Mouse (Mus musculus) hindbrain, postnatal 0 days (tissue): Measurements from ENCODE around the gene Dnah5. TPM values are rescaled to one million over a fixed set of nuclear protein-coding genes. Genes with fewer than 3 reads are reported as not detected.

Source experiments
- ATAC-seq: fragments of 200-750 bp; cut with Nextera tagmentation; 2 replicates; pipeline ENCODE4 v1.8.0; 2017; ENCODE audit warnings: mild to moderate bottlenecking, moderate TSS enrichment, moderate library complexity
- DNase-seq: peaks from one replicate; pipeline ENCODE4 v3.0.0-alpha.2; 2015; ENCODE audit warnings: low spot score
- H3K27ac ChIP-seq: fragments of 300-500 bp; sonication (generic); 2 replicates; pipeline ENCODE4 v1.5.1; 2014; ENCODE audit warnings: mild to moderate bottlenecking
- H3K27me3 ChIP-seq: fragments of 300-500 bp; sonication (generic); 2 replicates; pipeline ENCODE4 v1.6.1; 2014; ENCODE audit warnings: low read length, mixed read lengths; ENCODE audit not compliant: insufficient read depth
- H3K36me3 ChIP-seq: fragments of 300-500 bp; sonication (generic); 2 replicates; pipeline ENCODE4 v1.6.1; 2014; ENCODE audit warnings: low read length, mixed read lengths; ENCODE audit not compliant: insufficient read depth
- H3K4me1 ChIP-seq: fragments of 300-500 bp; sonication (generic); 2 replicates; pipeline ENCODE4 v1.6.1; 2014; ENCODE audit warnings: antibody characterized with exemption, low read length, mixed read lengths; ENCODE audit not compliant: insufficient read depth
- H3K4me2 ChIP-seq: fragments of 300-500 bp; sonication (generic); 2 replicates; pipeline ENCODE4 v1.6.1; 2014; ENCODE audit warnings: low read depth, mild to moderate bottlenecking, low read length, moderate library complexity, mixed read lengths
- H3K4me3 ChIP-seq: fragments of 300-500 bp; sonication (generic); 2 replicates; pipeline ENCODE4 v1.5.1; 2014; ENCODE audit warnings: low read length
- H3K9ac ChIP-seq: fragments of 300-500 bp; sonication (generic); replicated peaks from 2 replicates; pipeline ENCODE4 v1.6.1; 2014; ENCODE audit warnings: mild to moderate bottlenecking, low read length, moderate library complexity, mixed read lengths
- H3K9me3 ChIP-seq: fragments of 300-500 bp; sonication (generic); 2 replicates; pipeline ENCODE4 v1.6.1; 2016; ENCODE audit warnings: low read length, mixed read lengths
- CTCF ChIP-seq: IDR thresholded peaks from 2 replicates; pipeline ENCODE4 v1.5.1; 2016; ENCODE audit warnings: antibody characterized with exemption, control low read depth, low read depth
- WGBS: fragments of 180-500 bp; shearing (Covaris S2); extraction: QIAGEN DNeasy Blood & Tissue Kit; methylation state at CpG from one replicate; pipeline ENCODE4 v1.1.7; 2014; 5-methylcytosine and 5-hydroxymethylcytosine counted together
- polyA plus RNA-seq: library from polyadenylated mRNA; unstranded; fragments of >200 nt; fragmentation: Nextera tagmentation; extraction: Ambion mirVana; gene quantifications from 2 replicates; pipeline ENCODE4 v1.2.1, GENCODE M21; 2015
- total RNA-seq: library from RNA; depleted of rRNA; stranded (reverse); fragments of >200 nt; gene quantifications from 2 replicates; pipeline ENCODE4 v1.2.3, GENCODE M21; 2014; rRNA removed

Gene Dnah5
- total and polyA plus RNA-seq, 2 experiments from 2014 or later, result 0.11 to 0.58 TPM

DNA sequence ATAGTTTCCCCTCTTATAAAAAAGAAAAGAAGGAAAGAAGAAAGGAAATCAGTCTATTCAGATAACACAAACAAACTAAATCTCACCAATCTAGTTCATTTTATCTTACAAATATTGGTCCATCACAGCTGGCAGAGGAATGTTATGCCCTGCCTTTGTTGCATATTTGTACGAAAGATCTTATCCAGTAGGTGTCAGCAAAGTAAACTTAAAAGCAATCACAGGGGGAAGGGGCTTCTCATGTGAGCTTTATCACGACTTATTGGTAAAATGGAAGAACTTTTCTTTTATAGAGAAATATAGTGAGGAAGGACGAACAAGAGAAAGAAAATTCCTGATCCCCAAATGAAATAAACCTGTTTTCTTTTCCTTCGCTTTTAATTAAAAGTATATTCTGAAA is 299.3 kb downstream of the Dnah5 start:
- no peak overlapping the region for H3K9ac ChIP-seq
- no peaks in the 10 kb centered on the region for H3K36me3 ChIP-seq
- ATAC-seq (no peak), DNase-seq (peak; percentile 64)
- no peaks in the 10 kb centered on the region for H3K4me1 ChIP-seq
- no peaks in the 10 kb centered on the region for H3K27me3 ChIP-seq
- TF ChIP-seq CTCF, result peak; percentile 61
- no peak overlapping the region for H3K27ac ChIP-seq
- H3K4me2 ChIP-seq, result no peak overlapping the region
- H3K4me3 ChIP-seq, result no peak overlapping the region
- no peaks in the 10 kb centered on the region for H3K9me3 ChIP-seq
- WGBS, result 40% methylated on average over 4 of the region's 4 CpGs

DNA sequence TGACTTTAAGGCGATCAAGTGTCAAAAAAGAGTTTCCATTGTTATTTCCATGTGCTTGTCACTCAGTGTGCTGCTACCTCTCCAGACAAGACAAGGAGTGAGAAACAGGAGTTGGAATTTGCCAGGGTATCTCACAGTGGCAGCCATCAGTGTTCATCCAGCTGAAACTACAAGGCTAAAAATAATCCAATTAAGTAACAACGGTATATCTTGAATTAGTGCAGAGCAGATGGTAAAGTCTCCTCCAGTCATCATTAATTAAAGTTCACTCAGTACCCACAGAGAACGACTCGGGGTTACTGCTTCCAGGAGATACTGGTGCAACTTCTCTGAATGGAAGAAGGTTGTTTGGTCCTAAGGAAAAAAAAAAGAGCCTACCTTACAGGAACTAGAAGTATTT is 311.6 kb downstream of the Dnah5 start:
- H3K9me3 ChIP-seq, result no peaks in the 10 kb centered on the region
- DNase-seq (peak; percentile 50), ATAC-seq (peak; percentile 59; the same call in 1 of the 2 replicates)
- H3K27me3 ChIP-seq, result no peaks in the 10 kb centered on the region
- WGBS, result 54% methylated on average over 4 of the region's 4 CpGs
- no peaks in the 10 kb centered on the region for H3K36me3 ChIP-seq
- TF ChIP-seq CTCF, result no peak
- H3K27ac ChIP-seq, result no peak overlapping the region
- H3K9ac ChIP-seq, result no peak overlapping the region
- no peak overlapping the region for H3K4me3 ChIP-seq
- no peak overlapping the region for H3K4me2 ChIP-seq
- H3K4me1 ChIP-seq, result no peaks in the 10 kb centered on the region

Other genes starting within 250 kb of the Dnah5 start
- gene Trio, start 177.9 kb upstream of the Dnah5 start, total RNA-seq, result 188 and 197 TPM in 2 replicates
- gene Trio, start 177.9 kb upstream of the Dnah5 start, polyA plus RNA-seq, result 19.9 and 24.0 TPM in 2 replicates